Mouse (Mus musculus) lung, postnatal 25 days (tissue): ENCODE measurements around the gene Cnih3.

Experiments used
- DNase-seq: peaks from one replicate; pipeline ENCODE4 v3.0.0; 2022; ENCODE audit warnings: low spot score

Cnih3 gene

GRCm38 (mm10) chr1:181453106-181453505 lies 100.7 kb downstream of the Cnih3 start:
- no peak for DNase-seq

DNA sequence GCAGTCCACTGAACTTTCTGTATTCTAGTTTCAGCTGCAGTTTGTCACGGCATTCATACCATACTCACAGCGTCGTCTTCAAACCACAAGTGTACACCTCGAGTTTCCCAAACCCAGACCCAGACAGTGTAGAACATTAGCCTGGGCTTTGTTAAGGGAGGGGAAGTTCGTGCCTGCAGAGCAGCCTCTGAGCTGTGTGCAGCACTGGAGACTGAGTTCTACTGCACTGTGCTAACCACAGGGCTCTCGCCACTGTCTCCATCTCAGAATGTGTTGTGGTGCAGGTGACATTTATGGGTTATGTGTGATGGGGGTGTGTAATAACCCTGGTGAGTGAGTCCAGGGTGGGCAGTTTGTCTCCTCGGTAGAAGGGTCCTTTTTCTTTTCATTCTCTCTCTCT lies 104.5 kb downstream of the Cnih3 start:
- DNase-seq: no peak

GRCm38 (mm10) chr1:181459431-181460105 lies 107.1 kb downstream of the Cnih3 start:
- no peak for DNase-seq

GRCm38 (mm10) chr1:181460283-181460682 lies 107.9 kb downstream of the Cnih3 start:
- DNase-seq: no peak

DNA sequence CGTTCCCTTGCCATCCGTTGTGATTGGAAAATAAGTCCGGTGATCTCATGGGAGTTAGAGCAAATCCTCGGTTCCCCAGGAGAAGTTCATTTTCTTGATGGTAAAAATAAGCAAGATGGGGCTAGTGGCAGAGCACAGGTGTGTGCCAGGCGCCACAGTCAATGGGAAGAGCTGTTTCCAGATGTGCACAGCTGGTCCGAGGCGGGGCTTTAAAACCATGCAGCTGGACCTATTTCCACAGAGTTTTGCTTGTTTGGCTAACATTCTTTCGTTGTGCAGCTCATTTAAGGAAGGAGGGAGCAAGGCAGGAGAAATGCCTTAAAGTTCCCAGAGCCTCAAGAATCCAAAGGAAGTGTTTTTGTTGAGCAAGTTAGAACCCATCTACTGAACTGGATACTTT lies 109.1 kb downstream of the Cnih3 start:
- DNase-seq: no peak

GRCm38 (mm10) chr1:181462051-181462905 lies 109.8 kb downstream of the Cnih3 start:
- no peak for DNase-seq

GRCm38 (mm10) chr1:181462906-181463179 lies 110.4 kb downstream of the Cnih3 start:
- DNase-seq: no peak

DNA sequence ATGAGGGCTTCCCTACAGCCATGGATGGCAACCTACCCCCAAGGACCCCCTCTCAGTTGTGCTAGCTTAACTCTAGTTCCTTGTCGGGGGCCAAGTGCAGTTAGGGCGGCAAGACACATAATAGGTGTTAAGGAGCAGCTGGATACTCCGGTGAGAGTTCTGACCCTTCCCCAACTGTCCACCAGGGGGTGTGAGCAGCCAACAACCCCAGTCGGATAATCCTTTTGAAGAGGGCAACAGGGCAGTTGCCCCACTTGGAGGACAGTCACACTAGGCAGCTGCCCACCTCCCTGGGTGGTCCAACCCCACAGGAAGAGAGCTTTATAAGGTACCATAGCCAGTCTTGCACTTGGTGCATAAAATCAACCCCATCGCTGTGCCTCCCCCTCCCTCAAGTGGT lies 112.6 kb downstream of the Cnih3 start:
- peak; percentile 3 for DNase-seq

DNA sequence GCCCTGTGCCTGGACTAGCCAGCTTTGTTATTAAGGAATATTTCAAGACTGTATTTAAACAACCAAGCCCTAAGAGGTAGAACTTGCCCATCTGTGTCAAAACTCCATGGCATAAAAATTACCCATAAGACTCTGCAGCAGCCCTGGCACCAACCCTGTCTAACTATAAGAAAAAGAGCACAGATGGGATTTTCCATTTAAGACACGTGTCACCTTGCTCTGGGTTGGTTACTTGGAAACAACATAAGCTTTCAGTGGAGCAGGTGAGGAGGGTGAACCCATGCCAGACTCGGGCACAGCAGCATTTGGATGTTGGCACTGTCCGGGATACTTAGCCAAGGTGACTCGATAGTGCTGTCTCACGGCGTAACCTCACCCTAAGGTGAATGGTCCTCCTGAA lies 113.6 kb downstream of the Cnih3 start:
- DNase-seq: no peak

DNA sequence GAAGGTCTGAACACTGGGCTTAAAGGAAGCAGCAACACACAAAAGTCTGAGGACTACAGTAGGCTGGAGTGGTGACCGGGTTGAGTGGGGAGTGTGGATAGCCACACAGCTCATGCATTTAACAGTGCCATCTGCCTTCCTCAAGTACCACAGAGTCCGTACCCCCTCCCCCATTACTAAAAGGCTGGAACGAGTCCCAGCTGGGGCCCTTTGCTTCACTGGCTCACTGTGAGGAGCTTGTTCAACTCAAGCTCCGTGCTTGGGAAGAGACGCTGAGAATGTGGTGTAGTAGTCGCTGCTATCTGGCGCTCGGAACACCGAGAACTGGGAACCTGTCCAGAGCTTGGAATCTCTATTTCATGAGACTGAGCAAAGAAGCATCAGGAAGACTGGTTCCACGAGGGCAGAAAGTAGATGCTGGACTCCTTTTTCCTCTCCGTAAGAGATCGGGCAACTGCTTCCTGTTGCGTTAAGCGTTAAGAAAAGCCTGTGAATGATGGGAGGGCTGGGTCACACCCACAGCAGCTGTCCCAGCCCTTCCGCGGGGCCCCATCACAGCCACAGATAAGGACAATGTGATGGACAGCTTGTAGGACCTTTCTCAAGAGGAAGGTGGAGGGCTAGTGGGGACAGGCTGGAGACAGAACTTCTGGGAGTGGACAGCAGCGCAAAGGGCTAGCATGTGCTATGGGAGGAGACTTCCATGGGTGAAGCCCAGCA lies 114.3 kb downstream of the Cnih3 start:
- no peak for DNase-seq

DNA sequence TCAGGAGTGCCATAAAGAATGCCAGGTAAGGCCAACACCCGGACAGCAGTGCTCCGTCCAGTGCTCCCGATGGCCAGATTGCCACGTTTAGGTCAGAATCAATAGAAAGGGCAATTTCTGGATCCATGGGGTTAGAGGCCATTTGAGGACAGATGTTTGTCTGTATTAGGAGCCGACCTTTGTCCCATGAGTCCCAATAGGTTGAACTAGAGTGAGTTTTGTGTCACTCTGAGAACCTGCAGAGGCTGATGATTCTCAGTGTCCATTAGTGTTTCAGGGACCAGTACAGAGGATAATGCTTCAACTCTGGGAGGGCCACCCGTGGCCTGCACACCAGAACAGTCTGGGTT lies 114.9 kb downstream of the Cnih3 start:
- DNase-seq: no peak

DNA sequence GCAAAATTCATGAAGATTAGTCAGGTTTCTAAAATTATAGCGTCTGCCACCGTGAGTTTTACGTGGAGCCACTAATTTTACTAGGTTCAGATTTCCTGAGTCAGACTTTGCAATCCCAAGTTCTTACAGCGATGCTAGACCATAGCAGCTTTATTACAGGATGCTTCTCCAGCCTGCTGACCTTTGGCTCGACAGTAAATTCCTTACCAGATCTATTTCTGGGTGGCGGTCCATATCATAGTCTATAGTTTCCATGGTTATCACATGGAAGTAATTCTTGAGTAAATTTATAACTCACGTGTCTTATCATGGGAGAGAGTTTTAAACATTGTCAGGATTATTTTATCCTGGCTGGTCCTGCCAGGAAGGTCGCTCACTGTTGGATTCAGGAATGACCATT lies 117.0 kb downstream of the Cnih3 start:
- no peak for DNase-seq

- no peak for DNase-seq
Measured at GRCm38 (mm10) chr1:181476141-181476540, 123.7 kb downstream of the Cnih3 start.

DNA sequence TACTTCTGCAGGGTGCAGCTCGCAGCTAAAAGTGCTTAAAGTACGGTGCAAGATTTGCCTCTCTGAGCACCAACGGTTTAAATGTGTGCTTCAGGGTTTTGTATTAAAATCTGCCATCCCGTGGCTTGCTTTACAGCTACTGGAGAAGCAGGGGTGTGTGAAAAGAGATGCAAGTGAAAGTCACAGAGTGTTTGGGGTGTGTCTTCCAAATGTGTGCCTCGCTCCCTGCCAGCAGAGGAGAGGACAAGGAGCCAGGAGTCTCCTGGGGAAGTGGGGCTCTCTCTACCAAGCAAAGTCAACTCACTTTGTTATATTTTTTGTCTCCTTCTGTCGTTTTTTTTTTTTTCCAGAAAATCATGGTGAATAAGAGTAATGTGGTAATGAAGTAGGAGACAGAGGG lies 124.1 kb downstream of the Cnih3 start:
- DNase-seq: no peak

- DNase-seq: no peak
Measured at GRCm38 (mm10) chr1:181484696-181485095, 132.3 kb downstream of the Cnih3 start.

DNA sequence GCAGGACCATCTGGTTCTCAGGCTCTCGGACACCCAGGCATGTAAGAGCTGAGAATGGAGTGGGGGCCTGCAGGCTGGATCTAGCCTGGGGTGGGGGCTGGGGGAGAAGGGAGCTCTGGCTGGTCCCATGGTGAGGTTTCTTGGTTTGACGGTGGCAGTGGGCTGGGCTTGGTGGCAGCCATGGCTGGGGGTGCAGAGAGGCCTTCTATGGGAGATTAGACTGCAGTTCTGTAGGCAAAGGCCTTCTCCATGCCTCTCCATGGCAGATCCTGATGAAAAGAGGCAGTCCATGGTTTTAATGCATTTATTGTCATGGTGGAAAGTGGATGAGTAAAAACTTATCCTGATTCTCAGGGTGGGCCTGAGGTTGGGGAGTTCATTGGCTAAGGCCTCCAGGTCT lies 151.0 kb downstream of the Cnih3 start:
- DNase-seq: no peak

- no peak for DNase-seq
Measured at GRCm38 (mm10) chr1:181505367-181505766, 152.9 kb downstream of the Cnih3 start.
